Mouse (Mus musculus) forebrain, postnatal 0 days (tissue): ENCODE results near the gene Shd. TPM values are rescaled to one million over a fixed set of nuclear protein-coding genes. Genes with fewer than 3 reads are reported as not detected.

Experiments used
- ATAC-seq: fragments of 200-750 bp; cut with Nextera tagmentation; 2 replicates; pipeline ENCODE4 v1.8.0; 2017; ENCODE audit warnings: mild to moderate bottlenecking, moderate library complexity
- DNase-seq: peaks from one replicate; pipeline ENCODE4 v3.0.0-alpha.2; 2015
- H3K27ac ChIP-seq: fragments of 300-500 bp; sonication (generic); 2 replicates; pipeline ENCODE4 v1.5.1; 2014; ENCODE audit warnings: low read depth, mild to moderate bottlenecking, antibody characterized with exemption, low read length, moderate library complexity, mixed read lengths
- H3K27me3 ChIP-seq: fragments of 300-500 bp; sonication (generic); 2 replicates; pipeline ENCODE4 v1.6.1; 2014; ENCODE audit warnings: mild to moderate bottlenecking, low read length, mixed read lengths; ENCODE audit not compliant: insufficient read depth
- H3K36me3 ChIP-seq: fragments of 300-500 bp; sonication (generic); 2 replicates; pipeline ENCODE4 v1.6.1; 2014; ENCODE audit warnings: mild to moderate bottlenecking, moderate library complexity; ENCODE audit not compliant: insufficient read depth
- H3K4me1 ChIP-seq: fragments of 300-500 bp; sonication (generic); 2 replicates; pipeline ENCODE4 v1.6.1; 2014; ENCODE audit warnings: antibody characterized with exemption; ENCODE audit not compliant: insufficient read depth
- H3K4me2 ChIP-seq: fragments of 300-500 bp; sonication (generic); 2 replicates; pipeline ENCODE4 v1.6.1; 2014; ENCODE audit warnings: low read depth, mild to moderate bottlenecking, moderate library complexity
- H3K4me3 ChIP-seq: fragments of 300-500 bp; sonication (generic); 2 replicates; pipeline ENCODE4 v1.5.1; 2014; ENCODE audit warnings: low read depth, low read length, mixed read lengths
- H3K9ac ChIP-seq: fragments of 300-500 bp; sonication (generic); 2 replicates; pipeline ENCODE4 v1.6.1; 2014; ENCODE audit warnings: mild to moderate bottlenecking
- H3K9me3 ChIP-seq: fragments of 300-500 bp; sonication (generic); 2 replicates; pipeline ENCODE4 v1.6.1; 2016; ENCODE audit warnings: low read length
- CTCF ChIP-seq: sonication (generic); IDR thresholded peaks from 2 replicates; pipeline ENCODE4 v1.5.1; 2016; ENCODE audit warnings: antibody characterized with exemption, control low read depth, low read depth
- WGBS: fragments of 180-500 bp; shearing (Covaris S2); extraction: QIAGEN DNeasy Blood & Tissue Kit; methylation state at CpG from one replicate; pipeline ENCODE4 v1.1.7; 2014; 5-methylcytosine and 5-hydroxymethylcytosine counted together
- polyA plus RNA-seq: library from polyadenylated mRNA; unstranded; fragments of >200 nt; fragmentation: Nextera tagmentation; extraction: Ambion mirVana; gene quantifications from 2 replicates; pipeline ENCODE4 v1.2.1, GENCODE M21; 2015
- total RNA-seq: library from RNA; depleted of rRNA; stranded (reverse); fragments of >200 nt; gene quantifications from 2 replicates; pipeline ENCODE4 v1.2.3, GENCODE M21; 2014; rRNA removed

Shd gene
- total and polyA plus RNA-seq, 2 experiments from 2014 or later = 116 to 152 TPM

- Histone ChIP-seq H3K27ac (no peak overlapping the region), H3K36me3 (peaks cover 5% of the 10 kb centered on the region; the same call in 1 of the 2 replicates), H3K4me3 (no peak overlapping the region), H3K27me3 (no peaks in the 10 kb centered on the region), H3K4me1 (no peaks in the 10 kb centered on the region), H3K4me2 (no peak overlapping the region), H3K9ac (no peak overlapping the region), H3K9me3 (no peaks in the 10 kb centered on the region)
- no peak for TF ChIP-seq CTCF
- 78% methylated on average over 5 of the region's 5 CpGs for WGBS
- DNase-seq (no peak), ATAC-seq (no peak)
Measured at GRCm38 (mm10) chr17:56024931-56025330, 54.7 kb downstream of the Shd start.

Other genes starting within 250 kb of the Shd start
- gene Adgre4, start 220.5 kb upstream of the Shd start, total RNA-seq = 0.05 TPM in 1 of 2 replicates, not detected in the other
- gene Adgre4, start 220.5 kb upstream of the Shd start, polyA plus RNA-seq = 0.07 TPM in 1 of 2 replicates, not detected in the other
- 8.8 and 15.1 TPM in 2 replicates for gene Zfp119a, start 91.5 kb upstream of the Shd start, total RNA-seq
- gene Zfp119a, start 91.5 kb upstream of the Shd start, polyA plus RNA-seq = 4.6 and 6.9 TPM in 2 replicates
- 11.5 and 14.9 TPM in 2 replicates for gene Zfp959, start 78.4 kb upstream of the Shd start, total RNA-seq
- gene Zfp959, start 78.4 kb upstream of the Shd start, polyA plus RNA-seq = 6.2 and 8.4 TPM in 2 replicates
- gene Zfp119b, start 21.0 kb upstream of the Shd start, total RNA-seq = 5.7 and 6.5 TPM in 2 replicates
- gene Zfp119b, start 21.0 kb upstream of the Shd start, polyA plus RNA-seq = 5.4 and 6.0 TPM in 2 replicates
- gene Ebi3, start 17.8 kb upstream of the Shd start, total RNA-seq = 2.1 and 3.4 TPM in 2 replicates
- gene Ebi3, start 17.8 kb upstream of the Shd start, polyA plus RNA-seq = 6.4 and 7.7 TPM in 2 replicates
- 12.9 and 15.2 TPM in 2 replicates for gene Yju2, start 11.4 kb upstream of the Shd start, total RNA-seq
- 12.9 and 15.2 TPM in 2 replicates for gene Yju2, start 11.4 kb upstream of the Shd start, polyA plus RNA-seq
- 106 and 113 TPM in 2 replicates for gene Fsd1, start 16.0 kb downstream of the Shd start, total RNA-seq
- 162 and 169 TPM in 2 replicates for gene Fsd1, start 16.0 kb downstream of the Shd start, polyA plus RNA-seq
- gene Stap2, start 35.1 kb downstream of the Shd start, total RNA-seq = 2.2 and 4.5 TPM in 2 replicates
- gene Stap2, start 35.1 kb downstream of the Shd start, polyA plus RNA-seq = 4.0 and 4.3 TPM in 2 replicates
- 155 and 159 TPM in 2 replicates for gene Mpnd, start 35.2 kb downstream of the Shd start, total RNA-seq
- gene Mpnd, start 35.2 kb downstream of the Shd start, polyA plus RNA-seq = 99.0 and 110 TPM in 2 replicates
- 65.1 and 74.5 TPM in 2 replicates for gene Sh3gl1, start 66.2 kb downstream of the Shd start, total RNA-seq
- 93.2 and 99.0 TPM in 2 replicates for gene Sh3gl1, start 66.2 kb downstream of the Shd start, polyA plus RNA-seq
- 4.7 and 5.9 TPM in 2 replicates for gene Chaf1a, start 70.0 kb downstream of the Shd start, total RNA-seq
- gene Chaf1a, start 70.0 kb downstream of the Shd start, polyA plus RNA-seq = 4.5 and 4.6 TPM in 2 replicates
- gene Ubxn6, start 104.6 kb downstream of the Shd start, total RNA-seq = 90.3 and 109 TPM in 2 replicates
- 88.1 and 88.6 TPM in 2 replicates for gene Ubxn6, start 104.6 kb downstream of the Shd start, polyA plus RNA-seq
- 79.9 and 96.4 TPM in 2 replicates for gene Hdgfl2, start 109.2 kb downstream of the Shd start, total RNA-seq
- gene Hdgfl2, start 109.2 kb downstream of the Shd start, polyA plus RNA-seq = 99.9 and 114 TPM in 2 replicates
- 0.08 and 0.52 TPM in 2 replicates for gene Plin4, start 139.3 kb downstream of the Shd start, total RNA-seq
- gene Plin4, start 139.3 kb downstream of the Shd start, polyA plus RNA-seq = 0.02 TPM in 1 of 2 replicates, not detected in the other
- gene Plin5, start 147.1 kb downstream of the Shd start, total RNA-seq = 2.7 and 3.2 TPM in 2 replicates
- gene Plin5, start 147.1 kb downstream of the Shd start, polyA plus RNA-seq = 2.4 and 3.9 TPM in 2 replicates
- gene Lrg1, start 151.5 kb downstream of the Shd start, total RNA-seq = not detected in 2 replicates
- gene Lrg1, start 151.5 kb downstream of the Shd start, polyA plus RNA-seq = 0.33 and 0.46 TPM in 2 replicates
- 71.0 and 76.4 TPM in 2 replicates for gene Sema6b, start 169.9 kb downstream of the Shd start, total RNA-seq
- gene Sema6b, start 169.9 kb downstream of the Shd start, polyA plus RNA-seq = 15.6 and 18.1 TPM in 2 replicates
- gene Tnfaip8l1, start 192.0 kb downstream of the Shd start, total RNA-seq = 11.0 and 12.8 TPM in 2 replicates
- gene Tnfaip8l1, start 192.0 kb downstream of the Shd start, polyA plus RNA-seq = 8.6 TPM in 2 replicates
- gene Mydgf, start 213.5 kb downstream of the Shd start, total RNA-seq = 52.3 and 65.1 TPM in 2 replicates
- 65.7 and 75.0 TPM in 2 replicates for gene Mydgf, start 213.5 kb downstream of the Shd start, polyA plus RNA-seq
- gene Dpp9, start 248.4 kb downstream of the Shd start, total RNA-seq = 16.2 and 21.9 TPM in 2 replicates
- 16.1 and 19.5 TPM in 2 replicates for gene Dpp9, start 248.4 kb downstream of the Shd start, polyA plus RNA-seq